Mouse (Mus musculus) kidney, postnatal 14 days (tissue): Measurements from ENCODE around the gene Irak3.

Source experiments
- DNase-seq: peaks from one replicate; pipeline ENCODE4 v3.0.0; 2022; ENCODE audit warnings: mixed read lengths

The Irak3 gene

GRCm38 (mm10) chr10:120092548-120092947, 109.4 kb downstream of the Irak3 start:
- no peak for DNase-seq
